Mouse (Mus musculus) lung, postnatal 0 days (tissue): Measurements from ENCODE around the gene Cptp. TPM values are rescaled to one million over a fixed set of nuclear protein-coding genes. Genes with fewer than 3 reads are reported as not detected.
A peak's percentile ranks its signal among the peaks of the same experiment; 100 is the strongest.

Experiments
- ATAC-seq: fragments of 200-750 bp; cut with Nextera tagmentation; 2 replicates; pipeline ENCODE4 v1.8.0; 2017; ENCODE audit warnings: moderate library complexity
- DNase-seq: peaks from one replicate; pipeline ENCODE4 v3.0.0-alpha.2; 2016; ENCODE audit warnings: low spot score
- H3K27ac ChIP-seq: fragments of 300-500 bp; sonication (generic); 2 replicates; pipeline ENCODE4 v1.5.1; 2014; ENCODE audit warnings: antibody characterized with exemption, mild to moderate bottlenecking, low read length, mixed read lengths
- H3K27me3 ChIP-seq: fragments of 300-500 bp; sonication (generic); replicated peaks from 2 replicates; pipeline ENCODE4 v1.6.1; 2014; ENCODE audit warnings: low read length, mixed read lengths; ENCODE audit not compliant: insufficient read depth
- H3K36me3 ChIP-seq: fragments of 300-500 bp; sonication (generic); 2 replicates; pipeline ENCODE4 v1.6.1; 2014; ENCODE audit warnings: low read length, mixed read lengths; ENCODE audit not compliant: insufficient read depth
- H3K4me1 ChIP-seq: fragments of 300-500 bp; sonication (generic); 2 replicates; pipeline ENCODE4 v1.6.1; 2014; ENCODE audit warnings: antibody characterized with exemption, low read depth, low read length, mixed read lengths; ENCODE audit not compliant: insufficient read depth
- H3K4me2 ChIP-seq: fragments of 300-500 bp; sonication (generic); replicated peaks from 2 replicates; pipeline ENCODE4 v1.6.1; 2014; ENCODE audit warnings: low read depth, mild to moderate bottlenecking, low read length, moderate library complexity, mixed read lengths
- H3K4me3 ChIP-seq: fragments of 300-500 bp; sonication (generic); 2 replicates; pipeline ENCODE4 v1.5.1; 2014; ENCODE audit warnings: low read depth, low read length
- H3K9ac ChIP-seq: fragments of 300-500 bp; sonication (generic); replicated peaks from 2 replicates; pipeline ENCODE4 v1.6.1; 2014; ENCODE audit warnings: low read depth, mild to moderate bottlenecking
- H3K9me3 ChIP-seq: fragments of 300-500 bp; sonication (generic); 2 replicates; pipeline ENCODE4 v1.6.1; 2016; ENCODE audit warnings: low read length, mixed read lengths
- CTCF ChIP-seq: IDR thresholded peaks from 2 replicates; pipeline ENCODE4 v1.5.1; 2016; ENCODE audit warnings: antibody characterized with exemption, mild to moderate bottlenecking
- EP300 ChIP-seq: IDR thresholded peaks from 2 replicates; pipeline ENCODE4 v1.6.1; 2016; ENCODE audit warnings: antibody characterized with exemption, mild to moderate bottlenecking, control low read depth
- WGBS: fragments of 180-500 bp; shearing (Covaris S2); extraction: QIAGEN DNeasy Blood & Tissue Kit; methylation state at CpG from one replicate; pipeline ENCODE4 v1.1.7; 2014; 5-methylcytosine and 5-hydroxymethylcytosine counted together
- microRNA-seq: library from miRNA; unstranded; fragments of <30 nt; microRNA quantifications from one replicate; pipeline ENCODE4, GENCODE M21; 2016
- polyA plus RNA-seq: library from polyadenylated mRNA; unstranded; fragments of >200 nt; fragmentation: Nextera tagmentation; extraction: Ambion mirVana; gene quantifications from 2 replicates; pipeline ENCODE4 v1.2.1, GENCODE M21; 2015

Gene Cptp
- polyA plus RNA-seq, 1 experiment from 2014 or later = 13.8 TPM

DNA sequence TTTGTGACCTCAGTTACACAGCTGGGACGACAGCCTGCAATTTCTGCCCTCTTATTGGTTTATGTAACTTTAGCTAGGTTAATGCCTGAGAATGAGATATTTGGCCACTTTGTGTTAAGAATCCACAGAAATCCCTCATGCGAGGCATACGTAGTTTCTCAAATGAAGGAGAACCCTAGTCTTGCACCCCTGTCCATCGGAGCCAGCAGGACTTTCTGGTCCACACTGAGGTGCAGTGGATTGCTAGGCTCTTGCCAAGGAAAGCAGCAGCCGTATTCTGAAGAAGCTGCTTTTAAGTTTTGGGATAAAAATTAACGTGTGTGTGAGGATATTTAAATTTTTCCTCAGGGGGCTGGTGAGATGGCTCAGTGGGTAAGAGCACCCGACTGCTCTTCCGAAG lies 38.6 kb downstream of the Cptp start:
- 49% methylated on average over 8 of the region's 8 CpGs for WGBS
- H3K4me3 ChIP-seq = no peak overlapping the region; the same call in 1 of the 2 replicates
- no peaks in the 10 kb centered on the region for H3K9me3 ChIP-seq
- TF ChIP-seq CTCF (no peak), EP300 (no peak)
- no peak overlapping the region for H3K9ac ChIP-seq
- H3K36me3 ChIP-seq = peaks cover under 1% of the 10 kb centered on the region
- ATAC-seq = no peak
- peak overlapping the region; percentile 98; the same call in 1 of the 2 replicates for H3K4me2 ChIP-seq
- no peak for DNase-seq
- no peak overlapping the region for H3K27ac ChIP-seq
- no peaks in the 10 kb centered on the region for H3K27me3 ChIP-seq
- H3K4me1 ChIP-seq = peaks cover 6% of the 10 kb centered on the region; the same call in 1 of the 2 replicates

DNA sequence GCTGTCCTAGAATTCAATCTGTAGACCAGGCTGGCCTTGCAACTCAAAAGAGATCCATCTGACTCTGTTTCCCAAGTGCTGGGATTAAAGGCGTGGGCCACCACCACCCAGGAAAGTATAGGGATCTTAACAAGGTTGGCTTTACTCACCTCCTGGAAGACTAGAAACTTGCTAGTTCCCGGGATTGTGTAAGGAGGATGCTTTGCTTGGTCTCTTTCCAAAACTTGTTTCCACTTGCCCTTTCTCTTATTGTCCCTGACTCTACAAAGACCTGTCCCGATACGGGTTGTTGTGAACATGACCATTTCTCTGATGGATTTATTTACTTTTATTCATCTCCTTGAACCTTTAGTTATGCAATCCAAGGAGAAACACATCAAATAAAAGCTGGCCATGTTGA lies 39.4 kb downstream of the Cptp start:
- ATAC-seq (no peak), DNase-seq (no peak)
- no peaks in the 10 kb centered on the region for H3K27me3 ChIP-seq
- 84% methylated on average over 4 of the region's 4 CpGs for WGBS
- peaks cover 6% of the 10 kb centered on the region; the same call in 1 of the 2 replicates for H3K4me1 ChIP-seq
- H3K36me3 ChIP-seq = peaks cover 8% of the 10 kb centered on the region
- no peak overlapping the region for H3K9ac ChIP-seq
- TF ChIP-seq CTCF (no peak), EP300 (no peak)
- no peak overlapping the region for H3K27ac ChIP-seq
- no peak overlapping the region for H3K4me3 ChIP-seq
- no peak overlapping the region for H3K4me2 ChIP-seq
- H3K9me3 ChIP-seq = no peaks in the 10 kb centered on the region

DNA sequence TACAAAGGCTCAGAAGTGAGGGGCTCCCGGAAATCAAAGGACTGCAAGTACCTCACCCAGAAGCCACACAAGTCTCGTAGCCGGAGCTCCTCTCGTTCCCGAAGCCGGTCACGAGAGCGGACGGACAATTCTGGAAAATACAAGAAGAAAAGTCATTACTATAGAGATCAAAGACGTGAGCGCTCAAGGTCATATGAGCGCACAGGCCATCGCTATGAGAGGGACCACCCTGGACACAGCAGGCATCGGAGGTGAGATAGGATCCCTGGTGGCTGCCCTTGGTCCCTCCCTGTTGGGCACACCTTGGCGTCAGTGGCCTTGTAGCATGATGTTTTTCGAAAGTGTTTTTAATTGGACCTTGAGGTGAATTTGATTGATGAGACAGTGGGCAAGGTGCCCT lies 45.8 kb downstream of the Cptp start:
- 94% methylated on average over 16 of the region's 16 CpGs for WGBS
- ATAC-seq = no peak
- no peaks in the 10 kb centered on the region for H3K27me3 ChIP-seq
- no peak for DNase-seq
- no peak overlapping the region for H3K27ac ChIP-seq
- H3K4me3 ChIP-seq = no peak overlapping the region
- no peaks in the 10 kb centered on the region for H3K9me3 ChIP-seq
- H3K4me2 ChIP-seq = no peak overlapping the region
- no peak for TF ChIP-seq CTCF
- TF ChIP-seq EP300 = no peak
- H3K36me3 ChIP-seq = peaks cover 63% of the 10 kb centered on the region
- H3K9ac ChIP-seq = no peak overlapping the region
- no peaks in the 10 kb centered on the region for H3K4me1 ChIP-seq

DNA sequence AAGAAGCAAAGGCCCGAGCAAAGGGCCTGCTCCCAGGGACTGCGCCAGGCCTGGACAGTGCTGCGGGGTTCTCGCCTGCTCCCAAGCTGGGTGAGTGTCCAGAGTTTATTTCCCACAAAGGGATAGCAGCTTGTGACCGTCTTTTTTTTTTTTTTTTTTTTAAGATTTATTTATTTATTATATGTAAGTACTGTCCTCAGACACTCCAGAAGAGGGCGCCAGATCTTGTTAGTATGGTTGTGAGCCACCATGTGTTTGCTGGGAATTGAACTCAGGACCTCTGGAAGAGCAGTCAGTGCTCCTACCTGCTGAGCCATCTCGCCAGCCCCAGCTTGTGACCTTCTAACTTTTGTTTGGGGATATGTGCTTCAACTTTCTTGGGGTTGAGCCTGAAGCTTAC lies 48.2 kb downstream of the Cptp start:
- Histone ChIP-seq H3K9me3 (no peaks in the 10 kb centered on the region), H3K4me1 (no peaks in the 10 kb centered on the region), H3K4me2 (no peak overlapping the region), H3K36me3 (peaks cover 76% of the 10 kb centered on the region), H3K9ac (no peak overlapping the region), H3K27ac (no peak overlapping the region), H3K4me3 (no peak overlapping the region), H3K27me3 (no peaks in the 10 kb centered on the region)
- TF ChIP-seq EP300 (no peak), CTCF (peak; percentile 46)
- 71% methylated on average over 7 of the region's 7 CpGs for WGBS
- ATAC-seq (no peak), DNase-seq (no peak)

DNA sequence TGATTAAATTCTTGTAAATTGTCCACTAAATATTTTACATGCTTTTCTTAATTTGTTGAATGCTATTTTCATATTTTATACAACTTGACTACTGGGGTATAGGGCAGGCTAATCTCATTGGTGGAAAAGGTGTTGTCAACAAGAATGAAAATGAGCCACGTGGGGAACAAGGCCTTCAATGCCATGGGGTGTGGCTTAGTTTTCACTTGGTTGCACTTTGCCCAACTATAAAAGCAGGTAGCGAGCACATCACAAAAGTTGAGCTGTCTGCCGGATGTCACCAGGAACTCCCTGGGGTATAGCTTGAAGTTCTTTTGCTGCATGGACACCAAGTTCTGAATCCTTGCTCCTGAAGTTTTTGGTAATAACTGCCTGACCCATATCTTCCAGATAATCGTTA lies 51.7 kb downstream of the Cptp start:
- H3K9me3 ChIP-seq = no peaks in the 10 kb centered on the region
- H3K4me2 ChIP-seq = no peak overlapping the region
- WGBS = 84% methylated on average over 4 of the region's 4 CpGs
- H3K4me3 ChIP-seq = no peak overlapping the region
- H3K4me1 ChIP-seq = peaks cover 9% of the 10 kb centered on the region; the same call in 1 of the 2 replicates
- TF ChIP-seq CTCF (no peak), EP300 (no peak)
- no peak overlapping the region for H3K9ac ChIP-seq
- no peak overlapping the region for H3K27ac ChIP-seq
- DNase-seq = no peak
- ATAC-seq = no peak
- peaks cover 48% of the 10 kb centered on the region for H3K36me3 ChIP-seq
- H3K27me3 ChIP-seq = no peaks in the 10 kb centered on the region

Small RNA genes lying within 50 kb of the gene (microRNA-seq; reads per million reads assigned to microRNA genes)
- gene Gm22991 = not detected

Other genes with a start within 250 kb of the Cptp start
- gene Cdk11b, start 244.6 kb downstream of the Cptp start, polyA plus RNA-seq = 67.3 and 74.4 TPM in 2 replicates
- gene Gm10563, start 224.0 kb downstream of the Cptp start, polyA plus RNA-seq = not detected in 2 replicates
- gene Mmp23, start 216.1 kb downstream of the Cptp start, polyA plus RNA-seq = 44.5 and 46.2 TPM in 2 replicates
- 16.3 and 19.8 TPM in 2 replicates for gene Mib2, start 200.2 kb downstream of the Cptp start, polyA plus RNA-seq
- 3.3 and 3.6 TPM in 2 replicates for gene Fndc10, start 175.1 kb downstream of the Cptp start, polyA plus RNA-seq
- 166 and 178 TPM in 2 replicates for gene Ssu72, start 164.6 kb downstream of the Cptp start, polyA plus RNA-seq
- gene Tmem240, start 134.6 kb downstream of the Cptp start, polyA plus RNA-seq = 0.58 and 0.63 TPM in 2 replicates
- 26.1 and 28.5 TPM in 2 replicates for gene Atad3a, start 108.3 kb downstream of the Cptp start, polyA plus RNA-seq
- 6.5 and 7.0 TPM in 2 replicates for gene Vwa1, start 94.7 kb downstream of the Cptp start, polyA plus RNA-seq
- gene Tmem88b, start 83.6 kb downstream of the Cptp start, polyA plus RNA-seq = 0.13 and 0.31 TPM in 2 replicates
- gene Ankrd65, start 79.0 kb downstream of the Cptp start, polyA plus RNA-seq = 6.0 and 6.6 TPM in 2 replicates
- gene Mrpl20, start 66.6 kb downstream of the Cptp start, polyA plus RNA-seq = 164 and 186 TPM in 2 replicates
- gene Ccnl2, start 57.0 kb downstream of the Cptp start, polyA plus RNA-seq = 110 and 122 TPM in 2 replicates
- gene Aurkaip1, start 38.2 kb downstream of the Cptp start, polyA plus RNA-seq = 117 and 128 TPM in 2 replicates
- 321 and 330 TPM in 2 replicates for gene Mxra8, start 29.8 kb downstream of the Cptp start, polyA plus RNA-seq
- 9.1 and 11.9 TPM in 2 replicates for gene Dvl1, start 22.0 kb downstream of the Cptp start, polyA plus RNA-seq
- gene Tas1r3, start 6.1 kb downstream of the Cptp start, polyA plus RNA-seq = 0.19 and 0.25 TPM in 2 replicates
- 31.7 and 34.8 TPM in 2 replicates for gene Ints11, start 106 bp upstream of the Cptp start, polyA plus RNA-seq
- 29.3 and 29.9 TPM in 2 replicates for gene Pusl1, start 22.3 kb upstream of the Cptp start, polyA plus RNA-seq
- gene Acap3, start 22.4 kb upstream of the Cptp start, polyA plus RNA-seq = 12.7 and 13.4 TPM in 2 replicates
- 66.6 and 67.0 TPM in 2 replicates for gene Ube2j2, start 74.4 kb upstream of the Cptp start, polyA plus RNA-seq
- 30.6 and 36.2 TPM in 2 replicates for gene C1qtnf12, start 92.9 kb upstream of the Cptp start, polyA plus RNA-seq
- 6.8 TPM in 2 replicates for gene B3galt6, start 123.2 kb upstream of the Cptp start, polyA plus RNA-seq
- gene Sdf4, start 123.4 kb upstream of the Cptp start, polyA plus RNA-seq = 155 and 166 TPM in 2 replicates
- 4.9 and 5.2 TPM in 2 replicates for gene Tnfrsf4, start 144.4 kb upstream of the Cptp start, polyA plus RNA-seq
- 1.6 and 1.9 TPM in 2 replicates for gene Tnfrsf18, start 156.7 kb upstream of the Cptp start, polyA plus RNA-seq
- gene Ttll10, start 190.0 kb upstream of the Cptp start, polyA plus RNA-seq = 2.1 and 2.5 TPM in 2 replicates
- gene 9430015G10Rik, start 240.5 kb upstream of the Cptp start, polyA plus RNA-seq = 5.9 and 6.8 TPM in 2 replicates